Mouse (Mus musculus): ENCODE measurements around the gene Ogfod1. TPM values are rescaled to one million over a fixed set of nuclear protein-coding genes. Genes with fewer than 3 reads are reported as not detected.

Gene Ogfod1
- total RNA-seq, 2 experiments from 2014 or later, result 21.8 to 22.9 TPM

Other genes with a start within 250 kb of the Ogfod1 start
- 1 to 10 TPM; 7.0 to 9.8 TPM for gene Gnao1, start 227.2 kb upstream of the Ogfod1 start, total RNA-seq (2021)
- gene Amfr, start 24.4 kb upstream of the Ogfod1 start, total RNA-seq (2021), result 10 to 100 TPM; 85.5 to 94.4 TPM
- gene Nudt21, start 167 bp upstream of the Ogfod1 start, total RNA-seq (2021), result 10 to 100 TPM in 1 of 2 experiments, 1 to 10 TPM in 1; 8.7 to 11.9 TPM
- gene Bbs2, start 61.7 kb downstream of the Ogfod1 start, total RNA-seq (2021), result 1 to 10 TPM; 2.3 to 3.0 TPM
- gene Mt4, start 100.0 kb downstream of the Ogfod1 start, total RNA-seq (2021), result not detected
- 1 to 10 TPM; 2.2 to 7.5 TPM for gene Mt3, start 115.4 kb downstream of the Ogfod1 start, total RNA-seq (2021)
- gene Mt2, start 135.5 kb downstream of the Ogfod1 start, total RNA-seq (2021), result 100 to 1,000 TPM in 1 of 2 experiments, 10 to 100 TPM in 1; 87.9 to 112 TPM
- 100 to 1,000 TPM in 1 of 2 experiments, 10 to 100 TPM in 1; 99.6 to 103 TPM for gene Mt1, start 141.9 kb downstream of the Ogfod1 start, total RNA-seq (2021)
- 1 to 10 TPM; 8.7 to 9.7 TPM for gene Nup93, start 177.4 kb downstream of the Ogfod1 start, total RNA-seq (2021)